Mouse (Mus musculus) testis, postnatal 14 days (tissue): ENCODE results near the gene Appl1.

ENCODE experiments used
- DNase-seq: peaks from one replicate; pipeline ENCODE4 v3.0.0; 2021; ENCODE audit warnings: low spot score

Appl1 gene

GRCm38 (mm10) chr14:26971106-26971789 lies at the start of gene Appl1:
TSS of gene Appl1 (minus strand) at chr14:26971232.
- no peak for DNase-seq

DNA sequence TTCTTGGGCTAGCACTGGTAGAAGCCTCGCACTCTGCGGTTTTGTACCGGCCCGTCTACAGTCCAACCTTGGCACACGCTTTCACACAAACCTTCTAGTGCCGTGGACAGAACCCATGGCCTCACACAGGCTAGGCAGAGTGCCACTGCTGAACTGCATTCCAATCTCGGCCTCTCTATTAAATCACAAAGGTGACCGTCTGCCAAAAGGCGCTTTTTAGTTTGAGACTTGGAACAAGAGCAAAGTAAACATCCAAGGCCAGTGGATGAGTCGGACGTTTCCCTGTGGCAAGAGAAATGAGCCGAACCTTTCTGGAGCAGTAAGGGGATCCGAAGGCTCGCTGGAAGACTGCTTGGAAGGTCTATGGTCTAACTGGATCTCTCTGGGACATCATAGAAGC lies 48.8 kb upstream of the Appl1 start:
- no peak for DNase-seq

- no peak for DNase-seq
These were observed 46.9 kb upstream of the Appl1 start for GRCm38 (mm10) chr14:27017936-27018335.

DNA sequence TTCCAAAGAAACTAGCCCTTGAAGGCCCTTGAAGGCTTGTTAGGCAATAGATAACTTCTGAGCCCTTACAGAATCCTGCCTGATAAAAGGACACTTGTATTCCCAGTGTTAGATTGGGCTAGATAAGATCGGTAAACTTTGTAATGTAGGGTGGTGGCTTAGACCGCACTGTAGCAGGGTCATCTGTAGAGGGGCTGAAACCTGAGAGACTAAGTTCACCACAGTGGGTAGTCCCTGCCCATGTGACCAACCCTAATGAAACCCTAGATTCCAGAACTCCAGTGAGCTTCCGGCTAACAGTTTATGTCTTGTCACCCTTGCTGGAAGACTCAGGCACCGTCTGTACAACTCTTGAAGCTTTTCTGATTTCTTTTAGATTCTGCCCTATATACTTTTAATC lies 42.6 kb upstream of the Appl1 start:
- no peak for DNase-seq

DNA sequence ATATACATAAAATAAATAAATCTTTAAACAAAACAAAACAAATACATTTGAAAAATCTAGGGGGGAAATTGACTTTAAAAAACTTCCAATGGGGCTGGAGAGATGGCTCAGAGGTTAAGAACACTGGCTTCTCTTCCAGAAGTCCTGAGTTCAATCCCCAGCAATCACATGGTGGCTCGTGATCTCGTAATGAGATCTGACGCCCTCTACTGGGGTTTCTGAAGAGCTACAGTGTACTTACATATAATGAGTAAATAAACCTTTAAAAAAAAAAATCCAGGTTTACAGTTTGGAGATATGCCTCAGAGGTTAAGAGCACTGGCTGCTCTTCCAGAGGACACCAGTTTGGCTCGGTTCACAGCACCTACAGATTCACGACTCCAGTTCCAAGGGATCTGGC lies 40.5 kb upstream of the Appl1 start:
- no peak for DNase-seq

DNA sequence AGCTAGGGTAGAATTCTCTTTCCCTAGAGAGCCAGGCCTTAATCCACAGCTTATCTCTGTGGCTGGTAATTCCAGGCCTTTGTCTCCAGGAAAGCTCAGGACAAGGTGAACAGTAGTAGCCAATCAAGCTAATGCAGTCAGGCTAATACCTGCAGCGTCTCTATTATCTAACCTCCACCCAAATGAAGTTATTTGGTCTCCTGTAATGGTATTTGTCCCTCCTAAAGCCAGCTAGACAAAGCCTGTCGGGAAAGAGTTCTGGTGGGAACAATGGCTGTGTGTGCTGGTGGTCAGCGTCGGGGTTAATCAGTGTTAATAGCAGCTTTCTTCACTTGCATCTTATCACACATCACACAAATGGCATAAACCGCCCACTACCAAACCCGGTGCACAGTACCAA lies 34.9 kb upstream of the Appl1 start:
- DNase-seq = no peak

DNA sequence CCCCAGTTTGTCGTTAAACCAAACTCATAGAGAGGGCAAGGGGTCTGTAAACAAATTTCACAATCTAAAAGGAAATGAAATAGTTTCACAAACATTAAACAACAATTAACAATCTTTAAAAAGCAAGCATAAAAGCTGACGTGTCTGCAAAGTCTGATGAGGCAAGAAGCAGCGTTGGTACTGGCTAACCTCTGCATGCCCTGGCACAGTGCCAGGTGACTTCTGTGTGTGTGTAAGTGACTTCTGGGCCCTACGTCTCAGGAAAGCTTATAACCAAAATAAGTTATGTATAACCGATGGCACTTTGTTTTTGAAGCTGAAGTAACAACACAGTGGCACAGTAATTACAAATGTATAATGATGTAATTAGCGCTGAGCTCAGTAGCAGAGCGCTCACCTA lies 33.9 kb upstream of the Appl1 start:
- DNase-seq = no peak

DNA sequence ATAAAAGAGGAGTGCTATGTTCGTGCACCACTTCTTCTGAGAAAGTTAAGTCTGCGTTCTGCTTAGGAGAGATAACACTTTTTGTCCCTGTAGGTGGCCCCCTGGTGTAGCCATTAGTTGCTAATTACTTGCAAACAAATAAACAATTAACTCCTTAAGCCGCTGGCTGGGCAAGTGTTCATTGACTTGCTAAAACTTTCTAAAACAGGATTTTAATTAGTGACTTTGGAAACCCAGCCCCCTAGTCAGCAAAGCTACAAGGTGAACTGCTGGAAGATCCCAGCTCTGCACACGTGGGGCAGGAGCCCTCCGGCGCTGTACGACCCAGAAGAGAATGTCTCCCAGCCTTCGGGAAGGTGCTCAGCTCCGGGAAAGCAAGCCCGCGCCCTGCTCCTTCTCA lies 29.4 kb upstream of the Appl1 start:
- no peak for DNase-seq

DNA sequence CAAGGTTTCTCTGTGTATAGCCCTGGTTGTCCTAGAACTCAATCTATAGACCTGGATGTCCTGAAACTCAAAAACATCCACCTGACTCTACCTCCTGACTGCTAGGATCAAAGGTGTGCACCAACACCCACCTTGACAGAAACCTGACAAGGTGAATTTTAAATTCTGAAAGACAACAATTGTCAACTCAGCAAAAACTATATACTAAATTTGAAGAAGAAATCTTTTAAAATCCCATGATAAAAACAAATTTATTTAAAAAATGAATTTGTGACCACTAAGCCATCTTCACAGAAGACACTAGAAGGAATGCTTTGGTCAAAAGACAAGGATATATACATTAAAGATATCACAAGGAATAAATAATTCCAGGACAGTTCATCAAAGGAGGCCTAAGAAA lies 25.2 kb upstream of the Appl1 start:
- DNase-seq = no peak

DNA sequence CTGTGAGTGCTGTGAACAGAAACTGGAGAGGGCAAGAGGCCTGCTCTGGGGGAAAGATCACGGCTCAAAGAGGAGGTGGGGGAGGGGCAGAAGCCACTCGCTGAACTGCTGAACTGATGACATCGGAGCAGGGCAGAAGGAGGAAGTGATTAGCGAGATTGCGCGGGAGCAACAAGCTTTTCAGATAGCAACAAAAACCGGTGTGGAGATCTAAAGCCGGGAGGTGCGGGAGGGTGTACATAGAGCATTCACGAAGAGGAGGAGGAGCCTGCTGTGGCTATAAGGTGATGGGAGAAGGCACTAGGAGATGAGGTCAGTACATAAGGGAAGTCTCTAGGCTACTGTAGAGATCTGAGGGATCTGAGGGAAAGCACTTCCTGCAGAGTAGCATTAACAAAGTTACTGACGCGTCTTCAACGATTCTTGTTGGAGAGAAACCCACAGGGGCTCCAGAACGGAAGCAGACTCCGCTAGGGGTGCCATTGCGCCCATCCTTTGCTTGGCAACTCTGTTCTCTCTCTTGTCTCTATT lies 23.2 kb upstream of the Appl1 start, which contains the start of gene Hesx1:
Gene Hesx1 (plus strand): TSS at position 206 of the 531 bp plus-strand sequence.
- DNase-seq = no peak

DNA sequence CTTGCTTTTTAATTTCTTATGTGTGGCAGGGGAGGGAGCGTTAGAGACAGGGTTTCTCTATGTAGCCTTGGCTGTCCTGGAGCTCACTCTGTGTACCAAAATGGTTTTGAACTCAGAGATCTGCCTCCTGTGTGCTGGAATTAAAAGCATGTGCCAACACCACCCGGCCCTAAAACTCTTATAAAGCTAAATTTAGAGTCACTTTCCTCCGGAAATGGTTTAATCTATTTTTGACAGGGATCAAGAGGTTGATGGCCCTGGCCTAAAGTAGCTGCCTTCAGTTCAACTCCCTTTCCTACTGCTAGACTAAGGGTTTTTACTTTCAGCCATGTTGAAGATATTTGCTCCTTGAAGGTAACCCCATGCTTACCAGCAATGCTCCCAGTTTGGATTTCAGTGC lies 22.4 kb upstream of the Appl1 start:
- DNase-seq = no peak

GRCm38 (mm10) chr14:26991622-26992021 lies 20.6 kb upstream of the Appl1 start:
- DNase-seq = no peak

GRCm38 (mm10) chr14:26988694-26989093 lies 17.7 kb upstream of the Appl1 start:
- DNase-seq = no peak

DNA sequence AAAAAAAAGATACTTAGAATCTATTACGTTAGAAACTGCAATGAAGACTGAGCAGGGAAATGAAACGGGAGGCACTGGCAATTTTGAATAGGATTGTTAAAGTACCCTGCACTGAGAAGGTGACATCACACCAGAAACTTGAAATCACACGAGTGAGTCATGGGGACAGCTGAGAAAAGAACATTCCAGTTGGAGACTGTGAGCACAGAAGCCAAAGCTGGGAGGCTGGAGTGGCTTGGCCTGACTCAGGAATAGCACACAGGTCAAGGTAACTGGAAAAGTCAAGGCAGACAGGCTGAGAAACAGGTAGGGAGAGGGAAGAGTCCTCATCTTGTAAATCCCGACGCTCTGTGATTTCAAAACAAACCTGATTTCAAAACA lies 11.1 kb upstream of the Appl1 start:
- DNase-seq = no peak

- DNase-seq = no peak
These were observed 10.6 kb upstream of the Appl1 start for GRCm38 (mm10) chr14:26981494-26982149.

DNA sequence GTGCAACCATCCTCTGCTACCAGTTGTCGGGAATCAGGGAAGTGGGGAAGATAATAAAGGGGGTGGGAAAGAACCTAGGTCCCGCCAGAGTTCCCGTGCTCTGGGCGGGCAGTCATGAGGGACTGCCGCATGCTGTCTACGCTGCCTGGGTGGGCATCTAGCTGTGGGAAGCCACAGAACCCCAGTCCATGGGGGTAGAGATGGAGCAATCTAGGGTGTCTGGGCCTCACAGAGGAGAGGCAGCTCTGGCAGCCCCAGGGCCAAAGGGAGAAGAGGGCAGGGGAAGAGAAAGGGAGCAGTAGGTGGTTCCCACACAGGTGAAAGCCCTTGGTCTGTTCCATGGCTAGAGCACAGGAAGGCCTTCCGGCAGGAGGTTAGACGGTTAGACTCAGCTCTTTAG lies 10.0 kb upstream of the Appl1 start:
- DNase-seq = no peak

DNA sequence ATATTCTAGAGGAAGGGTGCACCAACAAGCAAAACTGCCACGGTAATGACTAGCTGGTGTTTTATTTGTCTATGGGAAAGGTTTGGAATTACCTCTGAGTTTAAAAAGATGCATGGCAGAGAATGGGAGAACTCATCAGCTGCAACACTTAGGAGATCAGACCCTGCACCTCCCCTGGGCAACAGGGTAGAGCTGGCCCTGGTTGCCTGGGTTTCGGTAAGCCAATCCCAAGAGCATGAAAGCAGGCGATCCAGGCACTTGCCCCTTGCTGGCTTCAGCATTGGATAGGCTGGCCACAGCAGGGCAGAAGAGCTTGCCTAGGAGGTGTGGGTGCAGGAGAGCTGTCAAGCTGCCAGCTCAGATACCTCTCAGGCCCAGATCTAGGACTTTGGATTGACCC lies 8.8 kb upstream of the Appl1 start:
- no peak for DNase-seq

- DNase-seq = no peak
These were observed 6.5 kb upstream of the Appl1 start for GRCm38 (mm10) chr14:26977500-26977899.

GRCm38 (mm10) chr14:26976212-26976611 lies 5.2 kb upstream of the Appl1 start:
- DNase-seq = no peak

- DNase-seq = no peak
These were observed 4.5 kb upstream of the Appl1 start for GRCm38 (mm10) chr14:26975490-26975889.

DNA sequence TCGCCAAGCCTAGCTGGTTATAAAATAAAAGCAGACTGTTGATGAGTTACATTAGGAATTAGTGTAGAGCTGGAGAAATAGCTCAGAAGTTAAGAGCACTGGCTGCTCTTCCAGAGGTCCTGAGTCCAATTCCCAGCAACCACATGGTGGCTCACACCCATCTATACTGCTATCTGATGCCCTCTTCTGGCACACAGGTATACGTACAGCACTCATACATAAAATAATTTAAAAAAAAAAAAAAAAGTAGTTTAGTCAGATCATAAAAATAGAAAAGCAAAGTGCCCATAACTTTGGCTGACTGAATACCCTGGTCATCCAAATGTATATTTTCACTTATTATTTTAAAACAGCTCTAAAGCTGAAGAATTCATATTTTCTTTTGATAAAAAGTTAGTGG lies 2.1 kb upstream of the Appl1 start:
- DNase-seq = no peak

DNA sequence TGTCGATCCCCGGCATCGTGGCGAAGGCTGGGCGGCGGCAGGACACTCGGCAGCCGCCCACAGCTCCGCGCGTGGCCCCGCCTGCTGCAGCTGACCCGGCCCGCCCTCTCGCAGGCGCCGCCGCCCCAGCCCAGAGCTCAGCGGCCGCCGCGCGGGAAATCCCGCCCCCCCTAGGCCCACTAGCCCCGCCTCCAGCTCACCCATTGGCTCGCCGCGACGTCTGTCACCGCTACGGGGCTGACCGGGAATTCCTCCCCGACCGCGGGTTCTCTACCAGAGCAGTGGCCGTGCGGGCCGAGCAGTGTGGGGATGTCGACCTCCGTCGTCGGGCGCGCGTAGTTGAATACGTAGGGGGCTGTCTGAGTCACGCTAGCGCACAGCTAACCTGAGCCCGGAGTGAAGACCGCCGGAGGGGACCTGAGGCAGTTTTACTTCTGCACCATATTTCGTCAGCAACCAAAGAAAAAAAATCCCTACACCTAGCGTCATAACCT lies 546 bp downstream of the Appl1 start:
- peak; percentile 97 for DNase-seq

DNA sequence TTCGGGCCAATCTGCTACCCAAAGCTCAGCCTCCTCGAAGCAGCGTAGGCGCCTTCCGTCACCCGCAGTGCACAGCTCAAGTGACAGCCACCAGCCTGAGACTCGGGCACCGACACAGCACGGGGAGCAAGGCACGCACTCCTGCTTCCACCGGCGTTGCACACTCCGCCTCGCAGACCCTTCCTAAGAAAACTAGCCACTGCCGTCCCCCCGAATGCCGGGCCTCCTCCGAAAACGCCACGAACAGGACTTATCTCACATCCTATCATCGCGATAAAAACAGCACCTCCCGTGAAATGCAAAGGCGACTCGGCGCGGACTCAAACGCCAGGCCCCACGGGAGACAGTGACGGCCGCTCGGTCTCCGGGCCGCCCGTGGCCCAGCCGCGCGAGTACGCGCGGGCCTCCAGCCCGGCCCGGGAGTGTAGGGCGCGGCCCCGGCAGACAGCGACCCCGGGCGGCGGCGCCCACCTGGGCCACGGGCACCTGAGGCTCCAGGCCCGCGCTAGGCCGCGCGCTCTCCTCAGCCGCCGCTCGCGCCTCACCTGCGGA lies 1.1 kb downstream of the Appl1 start:
- peak; percentile 82 for DNase-seq
